Mouse (Mus musculus) bone marrow, adult 2 months (tissue): ENCODE results near the gene Sirt3.

ENCODE experiments used
- CTCF ChIP-seq: fragments of 200-500 bp; IDR thresholded peaks from 2 replicates; pipeline ENCODE4 v1.5.1; 2011; ENCODE audit warnings: low read length, control low read depth; ENCODE audit not compliant: control insufficient read depth, insufficient read depth
- POLR2A ChIP-seq: fragments of 200-500 bp; IDR thresholded peaks from 2 replicates; pipeline ENCODE4 v1.6.1; 2011; ENCODE audit warnings: low read depth, mild to moderate bottlenecking, control low read depth, low read length, borderline replicate concordance; ENCODE audit not compliant: control insufficient read depth

DNA sequence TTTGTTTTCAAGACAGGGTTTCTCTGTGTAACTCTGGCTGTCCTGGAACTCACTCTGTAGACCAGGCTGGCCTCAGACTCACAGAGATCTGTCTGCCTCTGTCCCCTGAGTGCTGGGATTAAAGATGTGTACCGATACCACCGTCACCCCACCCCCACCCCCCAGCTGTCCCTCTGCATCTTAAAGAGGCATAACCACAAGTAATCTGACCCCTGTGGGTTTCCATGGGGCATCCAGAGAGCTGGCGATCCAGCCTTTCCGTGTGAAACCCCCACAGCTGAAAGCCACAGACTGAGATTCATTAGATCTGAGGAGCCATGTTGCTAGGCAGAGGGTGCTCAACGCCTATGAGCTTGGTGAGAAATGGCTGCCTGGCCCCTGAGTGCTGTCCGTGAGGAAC lies 22.1 kb downstream of the Sirt3 start:
- TF ChIP-seq CTCF (no peak), POLR2A (no peak)
